Mouse (Mus musculus) stomach, embryonic 16.5 days (tissue): ENCODE data around the gene St3gal5. TPM values are rescaled to one million over a fixed set of nuclear protein-coding genes. Genes with fewer than 3 reads are reported as not detected.

Experiments
- ATAC-seq: fragments of 200-750 bp; cut with Nextera tagmentation; 2 replicates; pipeline ENCODE4 v1.8.0; 2017; ENCODE audit warnings: moderate number of reproducible peaks, moderate TSS enrichment; ENCODE audit not compliant: insufficient read depth, low FRiP score
- H3K27ac ChIP-seq: fragments of 300-500 bp; sonication (generic); 2 replicates; pipeline ENCODE4 v1.5.1; 2014; ENCODE audit warnings: low read length
- H3K27me3 ChIP-seq: fragments of 300-500 bp; sonication (generic); 2 replicates; pipeline ENCODE4 v1.6.1; 2014; ENCODE audit warnings: low read length, control low read depth, mixed read lengths; ENCODE audit not compliant: control insufficient read depth, insufficient read depth
- H3K36me3 ChIP-seq: fragments of 300-500 bp; sonication (generic); 2 replicates; pipeline ENCODE4 v1.6.1; 2014; ENCODE audit warnings: low read length; ENCODE audit not compliant: control insufficient read depth, insufficient read depth
- H3K4me1 ChIP-seq: fragments of 300-500 bp; sonication (generic); 2 replicates; pipeline ENCODE4 v1.6.1; 2014; ENCODE audit warnings: low read length, control low read depth, mixed read lengths; ENCODE audit not compliant: control insufficient read depth, insufficient read depth
- H3K4me2 ChIP-seq: fragments of 300-500 bp; sonication (generic); 2 replicates; pipeline ENCODE4 v1.6.1; 2014; ENCODE audit warnings: low read depth, low read length, mixed read lengths
- H3K4me3 ChIP-seq: fragments of 300-500 bp; sonication (generic); replicated peaks from 2 replicates; pipeline ENCODE4 v1.5.1; 2014; ENCODE audit warnings: mild to moderate bottlenecking, low read length
- H3K9ac ChIP-seq: fragments of 300-500 bp; sonication (generic); 2 replicates; pipeline ENCODE4 v1.6.1; 2014; ENCODE audit warnings: low read length
- H3K9me3 ChIP-seq: fragments of 300-500 bp; sonication (generic); replicated peaks from 2 replicates; pipeline ENCODE4 v1.6.1; 2016; ENCODE audit warnings: low read length, control low read depth; ENCODE audit not compliant: control insufficient read depth
- WGBS: fragments of 180-500 bp; shearing (Covaris S2); extraction: QIAGEN DNeasy Blood & Tissue Kit; methylation state at CpG from one replicate; pipeline ENCODE4 v1.1.7; 2014; 5-methylcytosine and 5-hydroxymethylcytosine counted together
- polyA plus RNA-seq: library from polyadenylated mRNA; unstranded; fragments of >200 nt; fragmentation: Nextera tagmentation; extraction: Ambion mirVana; gene quantifications from 2 replicates; pipeline ENCODE4 v1.2.1, GENCODE M21; 2015

Gene St3gal5
- polyA plus RNA-seq, 1 experiment from 2014 or later = 32.2 TPM

GRCm38 (mm10) chr6:72177417-72177816 lies 80.0 kb downstream of the St3gal5 start:
- H3K4me3 ChIP-seq = no peak overlapping the region
- no peaks in the 10 kb centered on the region for H3K27me3 ChIP-seq
- H3K4me2 ChIP-seq = no peak overlapping the region
- H3K36me3 ChIP-seq = no peaks in the 10 kb centered on the region
- no peak for ATAC-seq
- WGBS = 67% methylated on average over 3 of the region's 3 CpGs
- 0 out of 2 replicates have a peak, but pooled peaks cover 5% of the 10 kb centered on the region for H3K4me1 ChIP-seq
- H3K27ac ChIP-seq = no peak overlapping the region
- H3K9ac ChIP-seq = no peak overlapping the region
- no peaks in the 10 kb centered on the region for H3K9me3 ChIP-seq

GRCm38 (mm10) chr6:72179006-72179405 lies 81.6 kb downstream of the St3gal5 start:
- H3K4me1 ChIP-seq = 0 out of 2 replicates have a peak, but pooled peaks cover 5% of the 10 kb centered on the region
- H3K4me2 ChIP-seq = no peak overlapping the region
- no peak overlapping the region for H3K27ac ChIP-seq
- H3K36me3 ChIP-seq = no peaks in the 10 kb centered on the region
- WGBS = 84% methylated on average over 3 of the region's 3 CpGs
- ATAC-seq = no peak
- no peaks in the 10 kb centered on the region for H3K9me3 ChIP-seq
- H3K4me3 ChIP-seq = no peak overlapping the region
- H3K27me3 ChIP-seq = no peaks in the 10 kb centered on the region
- no peak overlapping the region for H3K9ac ChIP-seq

GRCm38 (mm10) chr6:72179562-72180502 lies 82.4 kb downstream of the St3gal5 start:
- no peak overlapping the region for H3K9ac ChIP-seq
- WGBS = 51% methylated on average over 12 of the region's 12 CpGs
- no peak; the same call in 1 of the 2 replicates for ATAC-seq
- no peak overlapping the region for H3K4me3 ChIP-seq
- no peaks in the 10 kb centered on the region for H3K27me3 ChIP-seq
- no peaks in the 10 kb centered on the region for H3K36me3 ChIP-seq
- H3K27ac ChIP-seq = no peak overlapping the region
- peak overlapping the region; percentile 16; the same call in 1 of the 2 replicates for H3K4me2 ChIP-seq
- no peaks in the 10 kb centered on the region for H3K9me3 ChIP-seq
- H3K4me1 ChIP-seq = 0 out of 2 replicates have a peak, but pooled peaks cover 5% of the 10 kb centered on the region

DNA sequence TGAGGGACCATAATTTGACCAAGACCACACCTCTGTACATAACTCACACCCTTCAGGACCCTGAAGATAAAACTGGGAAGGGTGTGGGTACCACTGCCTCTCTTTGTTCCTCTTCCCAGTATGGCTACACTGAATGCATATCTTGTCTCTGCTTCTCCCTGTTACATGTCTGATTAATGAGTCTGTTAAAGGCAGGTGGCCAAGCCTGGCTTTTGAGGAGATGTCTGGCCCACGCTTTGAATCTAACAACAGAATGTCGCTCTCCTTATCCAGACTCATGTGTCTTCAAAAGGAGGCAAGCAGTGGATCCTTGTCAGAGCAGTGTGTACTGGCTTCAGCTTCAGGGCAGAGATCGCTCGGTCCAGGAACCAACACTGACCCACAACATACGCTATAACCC lies 87.2 kb downstream of the St3gal5 start:
- no peak overlapping the region for H3K27ac ChIP-seq
- WGBS = 77% methylated on average over 5 of the region's 5 CpGs

DNA sequence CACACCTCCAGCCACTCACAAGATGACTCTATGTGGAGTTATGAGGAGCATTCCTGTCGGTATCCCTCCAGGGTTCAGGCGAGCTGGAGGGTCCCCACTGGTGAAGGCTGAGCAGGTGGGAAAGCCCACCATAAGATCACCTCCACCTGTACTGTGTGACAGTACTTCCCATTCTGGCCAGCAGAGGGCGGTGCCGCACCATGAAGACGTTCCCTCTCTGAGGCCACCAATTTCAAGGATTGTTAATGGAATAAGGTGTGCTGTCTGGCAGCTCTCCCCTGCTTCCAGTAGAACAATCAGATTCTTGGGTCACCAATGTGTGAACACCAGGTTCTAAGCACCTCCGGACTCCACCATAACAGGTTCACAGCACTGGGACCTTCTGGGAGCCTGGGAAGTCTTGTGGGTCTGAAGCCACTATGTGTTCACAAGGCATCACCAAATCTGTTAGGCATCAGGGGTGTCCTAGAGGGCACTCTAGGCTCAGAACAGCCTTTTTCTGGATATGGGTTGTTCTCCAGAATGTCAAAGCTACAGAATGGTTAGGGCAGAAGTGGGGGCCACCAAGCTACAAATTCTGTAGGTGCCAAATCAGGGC lies 88.6 kb downstream of the St3gal5 start:
- WGBS = 2% methylated on average over 6 of the region's 6 CpGs

More for the DNA sequence above, 87.2 kb downstream of the St3gal5 start:
- Histone ChIP-seq H3K27me3 (no peaks in the 10 kb centered on the region; the same call in 1 of the 2 replicates), H3K4me2 (no peak overlapping the region), H3K4me3 (no peak overlapping the region), H3K4me1 (peaks cover 19% of the 10 kb centered on the region), H3K9ac (no peak overlapping the region), H3K36me3 (no peaks in the 10 kb centered on the region), H3K9me3 (no peaks in the 10 kb centered on the region)
- ATAC-seq = no peak

DNA sequence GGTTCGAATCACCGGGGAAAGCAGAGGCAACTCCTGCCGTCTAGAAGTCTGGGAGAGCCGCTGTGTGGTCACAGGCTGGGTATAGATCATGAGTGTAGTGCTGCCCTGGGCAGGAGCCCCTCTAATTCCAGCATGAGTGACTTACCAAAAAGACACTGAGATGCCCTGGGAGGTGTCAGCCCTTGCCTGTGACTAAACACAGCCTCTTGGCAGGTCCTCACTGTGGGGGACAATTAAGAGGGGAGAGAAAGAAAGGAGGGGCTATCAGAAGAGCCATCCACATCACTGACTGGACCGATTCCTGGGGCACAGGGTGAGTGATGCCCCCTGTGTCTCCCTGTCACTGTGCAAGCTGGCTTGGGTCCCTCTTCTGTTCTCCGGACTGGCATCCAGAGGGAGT lies 89.4 kb downstream of the St3gal5 start:
- no peaks in the 10 kb centered on the region; the same call in none of the 2 replicates for H3K27me3 ChIP-seq
- H3K27ac ChIP-seq = no peak overlapping the region
- no peaks in the 10 kb centered on the region for H3K36me3 ChIP-seq
- H3K4me1 ChIP-seq = peaks cover 24% of the 10 kb centered on the region
- no peak overlapping the region for H3K4me3 ChIP-seq
- H3K9me3 ChIP-seq = no peaks in the 10 kb centered on the region
- no peak for ATAC-seq
- WGBS = 86% methylated on average over 6 of the region's 6 CpGs
- no peak overlapping the region for H3K9ac ChIP-seq
- H3K4me2 ChIP-seq = no peak overlapping the region

More for the DNA sequence above, 88.6 kb downstream of the St3gal5 start:
- H3K36me3 ChIP-seq = no peaks in the 10 kb centered on the region
- peaks cover 24% of the 10 kb centered on the region for H3K4me1 ChIP-seq
- H3K4me2 ChIP-seq = no peak overlapping the region
- H3K9ac ChIP-seq = no peak overlapping the region
- no peak overlapping the region for H3K27ac ChIP-seq
- no peak overlapping the region for H3K4me3 ChIP-seq
- H3K27me3 ChIP-seq = no peaks in the 10 kb centered on the region; the same call in 1 of the 2 replicates
- peak; percentile 42; the same call in 1 of the 2 replicates for ATAC-seq
- H3K9me3 ChIP-seq = no peaks in the 10 kb centered on the region

DNA sequence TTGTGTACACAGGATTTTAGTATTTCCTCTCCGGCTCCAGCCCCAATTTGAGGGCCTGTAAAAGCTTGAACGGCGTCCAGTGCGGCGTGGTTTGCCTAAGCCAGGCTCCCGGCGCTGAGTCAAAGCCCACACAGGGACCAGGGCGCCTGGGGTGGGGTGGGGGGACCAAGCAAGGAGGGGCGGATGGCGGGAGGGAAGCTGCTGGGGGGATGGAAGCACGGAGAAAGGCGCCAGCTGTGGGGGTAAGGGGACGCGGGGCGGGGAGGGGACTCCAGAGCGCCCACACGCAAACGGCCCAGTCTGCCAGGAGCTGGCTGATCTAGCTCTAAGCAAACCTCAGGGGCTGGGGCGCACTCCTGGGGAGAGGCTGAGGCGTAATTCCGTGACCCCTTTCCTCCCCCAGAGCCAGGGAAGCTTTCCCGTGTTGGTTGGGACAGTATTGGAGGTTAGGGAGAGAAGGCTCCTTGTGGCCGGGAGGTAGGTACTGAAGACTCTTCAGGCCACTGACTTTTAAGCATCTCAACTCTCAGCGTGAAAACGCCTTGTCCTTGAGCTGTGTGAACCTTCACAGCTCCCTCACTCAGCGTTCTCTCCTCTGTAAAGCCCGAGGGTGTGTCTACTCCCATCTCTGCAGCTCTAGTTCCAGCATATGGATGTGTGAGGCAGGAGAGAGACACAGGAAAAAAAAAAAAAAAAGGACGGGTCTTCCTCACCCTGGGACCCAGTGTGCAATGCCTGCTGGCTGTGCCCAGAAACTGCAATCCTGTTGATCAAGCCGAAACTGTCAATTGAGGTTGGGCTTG lies 91.9 kb downstream of the St3gal5 start:
- peak overlapping the region; percentile 53 for H3K9ac ChIP-seq
- 3% methylated on average over 29 of the region's 29 CpGs for WGBS

DNA sequence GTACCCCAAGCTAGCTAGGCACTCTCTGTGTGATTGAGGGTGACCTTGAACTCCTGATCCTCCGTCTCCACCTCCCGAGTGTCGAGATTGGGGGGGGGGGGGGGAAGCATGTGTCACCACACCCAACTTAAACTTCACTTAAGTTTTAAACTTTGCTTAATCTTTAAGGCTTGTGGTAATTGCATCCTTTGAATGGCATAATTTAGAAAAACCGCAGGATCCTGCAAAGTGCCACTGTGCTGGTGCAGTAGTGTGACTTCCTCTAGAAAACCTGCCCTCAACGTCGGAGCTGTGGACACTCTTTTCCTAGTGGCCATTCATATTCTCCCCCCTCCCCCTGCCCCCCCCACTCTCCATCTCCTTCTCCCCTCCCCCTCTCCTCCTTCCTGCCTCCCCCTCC lies 92.7 kb downstream of the St3gal5 start:
- Histone ChIP-seq H3K27me3 (no peaks in the 10 kb centered on the region; the same call in none of the 2 replicates), H3K4me3 (no peak overlapping the region), H3K9me3 (no peaks in the 10 kb centered on the region), H3K9ac (0 out of 2 replicates have a peak overlapping the region, but pooled peaks have one; percentile 21), H3K27ac (no peak overlapping the region), H3K36me3 (no peaks in the 10 kb centered on the region), H3K4me1 (peaks cover 24% of the 10 kb centered on the region), H3K4me2 (no peak overlapping the region)
- WGBS = 23% methylated on average over 6 of the region's 6 CpGs
- no peak for ATAC-seq

More for the DNA sequence above, 91.9 kb downstream of the St3gal5 start:
- peak; percentile 72 for ATAC-seq
- Histone ChIP-seq H3K36me3 (no peaks in the 10 kb centered on the region), H3K27me3 (no peaks in the 10 kb centered on the region; the same call in none of the 2 replicates), H3K4me2 (peak overlapping the region; percentile 51), H3K27ac (peak overlapping the region; percentile 63), H3K9me3 (no peaks in the 10 kb centered on the region), H3K4me1 (peaks cover 24% of the 10 kb centered on the region), H3K4me3 (peak overlapping the region; percentile 21)
